Mouse (Mus musculus): Measurements from ENCODE around the gene Hid1.

The Hid1 gene

GRCm38 (mm10) chr11:115376722-115377121, 9.2 kb upstream of the Hid1 start:
- no peak for DNase-seq (ENCODE audit: low read depth, low spot score)

- no peak for DNase-seq (ENCODE audit: low read depth, low spot score)
These were observed 7.3 kb upstream of the Hid1 start for GRCm38 (mm10) chr11:115374695-115375425.

DNA sequence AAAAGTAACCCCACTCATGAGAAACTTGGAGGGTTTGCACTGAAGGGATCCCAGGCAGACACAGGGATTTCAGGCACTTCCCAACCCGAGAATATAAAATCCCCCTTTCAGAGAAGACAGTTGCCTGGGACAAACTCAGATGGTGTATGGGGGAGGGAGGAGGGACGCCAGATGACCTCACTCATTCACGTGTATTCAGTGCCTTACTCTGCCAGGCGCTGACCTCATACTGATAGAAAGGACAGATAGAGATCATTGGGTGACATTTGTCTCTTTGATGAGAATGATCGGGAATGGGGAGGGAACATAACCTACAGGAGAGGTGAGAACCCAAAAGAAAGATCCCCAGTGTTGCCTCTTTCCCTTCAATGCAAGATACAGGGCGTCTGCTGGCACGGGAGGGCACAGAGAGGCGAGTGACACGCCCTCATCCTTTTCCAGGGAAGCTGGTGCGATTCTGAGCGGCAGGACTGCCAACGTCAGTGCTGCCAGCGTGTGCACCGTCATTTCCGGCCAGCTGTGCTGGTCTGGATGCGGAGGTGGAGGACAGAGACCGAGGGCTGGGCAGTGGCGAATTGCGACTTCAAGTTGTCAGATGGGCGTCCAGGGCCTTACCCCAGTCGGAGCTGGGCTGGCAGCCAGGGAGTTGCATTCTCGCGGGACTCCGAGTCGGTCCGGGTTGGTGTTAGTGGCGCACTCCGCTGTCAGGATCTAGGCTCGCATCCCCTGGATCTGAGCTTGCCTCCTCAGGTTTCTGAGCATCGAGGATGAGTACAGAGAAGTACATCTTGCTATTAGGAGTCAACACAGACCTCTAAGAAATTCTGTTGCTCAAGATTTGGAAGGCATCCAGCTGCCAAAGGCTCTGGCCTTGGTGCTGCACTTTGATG, 6.5 kb upstream of the Hid1 start:
- DNase-seq (ENCODE audit: low read depth, low spot score), result no peak

GRCm38 (mm10) chr11:115372737-115373136, 5.2 kb upstream of the Hid1 start:
- DNase-seq (ENCODE audit: low read depth, low spot score), result no peak

DNA sequence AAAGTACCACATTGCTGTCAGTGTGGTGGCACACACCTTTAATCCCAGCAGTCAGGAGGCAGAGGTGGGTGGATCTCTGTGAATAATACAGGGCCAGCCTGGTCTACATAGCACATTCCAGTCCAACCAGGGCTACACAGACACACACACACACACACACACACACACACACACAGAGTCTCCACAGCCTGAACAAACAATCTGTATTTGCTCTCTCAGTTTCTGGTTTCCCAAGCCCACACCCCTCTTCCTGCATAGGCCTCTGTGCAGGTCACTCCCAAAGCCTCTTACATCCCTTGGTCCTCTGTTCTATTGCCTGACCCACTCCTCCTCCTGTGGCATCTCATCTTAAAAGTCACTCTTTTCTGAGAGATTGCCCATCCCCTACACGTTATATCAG, 4.5 kb upstream of the Hid1 start:
- DNase-seq (ENCODE audit: low read depth, low spot score), result no peak

DNA sequence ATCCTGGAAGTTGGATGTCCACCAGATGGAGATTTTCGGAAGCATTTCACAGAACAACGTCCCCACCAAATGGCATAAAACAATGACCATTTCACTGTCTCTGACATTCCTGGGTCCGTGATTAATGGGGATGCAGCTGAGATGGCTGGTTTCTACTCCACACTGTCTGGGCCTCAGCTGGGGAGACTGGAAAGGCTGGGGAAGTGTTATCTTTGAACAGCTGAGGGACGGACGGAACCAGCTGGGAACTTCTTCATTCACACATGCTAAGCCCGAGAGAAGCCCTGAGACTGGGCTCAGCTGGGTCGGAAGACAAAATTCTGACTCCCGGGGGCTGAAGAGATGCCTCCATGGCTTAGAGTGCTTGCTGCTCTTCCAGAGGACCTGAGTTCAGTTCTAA, 3.8 kb upstream of the Hid1 start:
- no peak for DNase-seq (ENCODE audit: low read depth, low spot score)

GRCm38 (mm10) chr11:115370368-115370767, 2.8 kb upstream of the Hid1 start:
- no peak for DNase-seq (ENCODE audit: low read depth, low spot score)

DNA sequence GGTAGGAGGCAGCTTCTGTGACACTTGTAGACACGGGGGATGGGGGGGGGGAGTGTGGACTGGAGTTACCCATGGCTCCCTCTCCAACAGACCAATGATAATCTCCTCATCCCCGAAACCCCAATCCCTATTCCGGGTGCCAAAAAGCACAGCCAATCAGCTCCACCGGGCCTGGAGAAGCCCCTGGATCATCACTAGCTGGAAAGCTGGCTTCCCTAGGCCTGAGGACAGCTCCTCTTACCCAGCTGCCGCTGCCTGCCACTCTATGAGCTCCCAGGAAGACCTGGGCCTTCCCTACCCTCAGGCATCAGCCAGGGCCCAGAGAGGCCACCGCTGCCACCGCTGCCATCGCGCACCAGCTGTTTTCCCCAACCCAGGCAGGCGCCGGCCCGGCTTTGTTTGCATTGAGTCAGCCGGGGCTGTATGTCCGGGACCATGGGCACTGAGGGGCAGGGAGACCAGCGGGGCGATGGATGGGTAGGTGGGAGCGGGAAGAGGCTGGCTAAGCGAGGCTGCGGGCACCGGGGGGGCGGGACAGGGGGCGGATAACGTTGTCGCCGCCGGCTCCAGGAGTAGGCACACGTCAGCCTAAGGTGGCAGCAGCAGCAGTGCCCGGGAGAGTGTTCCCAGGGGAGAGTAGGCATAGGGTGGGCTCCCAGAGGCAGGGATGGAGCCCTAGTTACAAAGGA, 706 bp downstream of the Hid1 start:
- DNase-seq (ENCODE audit: low read depth, low spot score), result no peak

- no peak for DNase-seq (ENCODE audit: low read depth, low spot score)
These were observed 1.4 kb downstream of the Hid1 start for GRCm38 (mm10) chr11:115366039-115366705.

- no peak for DNase-seq (ENCODE audit: low read depth, low spot score)
These were observed 3.4 kb downstream of the Hid1 start for GRCm38 (mm10) chr11:115364136-115364535.

- no peak for DNase-seq (ENCODE audit: low read depth, low spot score)
These were observed 7.8 kb downstream of the Hid1 start for GRCm38 (mm10) chr11:115359726-115360125.

GRCm38 (mm10) chr11:115359293-115359692, 8.3 kb downstream of the Hid1 start:
- no peak for DNase-seq (ENCODE audit: low read depth, low spot score)

DNA sequence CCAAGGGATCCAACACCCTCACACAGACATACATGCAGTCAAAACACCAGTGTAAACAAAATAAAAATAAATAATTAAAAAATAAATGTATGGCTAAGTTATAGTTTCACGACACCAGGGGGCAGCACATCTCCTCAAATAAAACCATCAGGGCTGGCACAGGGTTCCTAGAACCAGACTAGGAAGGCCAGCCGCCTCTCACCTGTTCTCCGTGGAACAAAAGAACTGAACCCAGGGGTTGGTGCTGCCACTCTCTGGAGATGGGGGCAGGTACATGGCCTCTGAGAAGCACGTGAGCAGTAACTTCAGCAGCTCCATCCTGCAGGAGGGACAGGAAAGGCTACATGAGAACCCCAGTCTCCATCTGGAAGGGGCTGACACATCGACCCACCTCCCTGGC, 9.1 kb downstream of the Hid1 start:
- no peak for DNase-seq (ENCODE audit: low read depth, low spot score)

DNA sequence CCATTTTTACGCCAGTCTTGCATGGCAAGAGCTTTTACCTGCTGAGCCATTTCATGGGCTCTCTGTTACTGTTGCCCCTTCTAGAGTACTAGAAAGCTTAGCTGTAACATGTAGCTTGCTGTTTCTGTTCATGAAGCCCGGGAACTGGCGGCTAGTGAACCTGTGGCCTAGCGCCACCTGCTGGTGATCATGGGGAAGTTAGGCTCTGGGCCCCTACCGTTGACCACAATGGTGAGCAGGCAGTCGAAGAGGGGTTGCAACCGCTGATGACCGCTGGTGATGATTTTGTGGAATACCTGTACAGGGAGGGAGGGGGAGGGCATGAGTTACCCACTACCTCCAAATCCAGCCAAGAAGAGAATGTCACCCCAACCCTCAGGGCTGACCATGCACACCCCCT, 13.4 kb downstream of the Hid1 start:
- DNase-seq (ENCODE audit: low read depth, low spot score), result no peak

DNA sequence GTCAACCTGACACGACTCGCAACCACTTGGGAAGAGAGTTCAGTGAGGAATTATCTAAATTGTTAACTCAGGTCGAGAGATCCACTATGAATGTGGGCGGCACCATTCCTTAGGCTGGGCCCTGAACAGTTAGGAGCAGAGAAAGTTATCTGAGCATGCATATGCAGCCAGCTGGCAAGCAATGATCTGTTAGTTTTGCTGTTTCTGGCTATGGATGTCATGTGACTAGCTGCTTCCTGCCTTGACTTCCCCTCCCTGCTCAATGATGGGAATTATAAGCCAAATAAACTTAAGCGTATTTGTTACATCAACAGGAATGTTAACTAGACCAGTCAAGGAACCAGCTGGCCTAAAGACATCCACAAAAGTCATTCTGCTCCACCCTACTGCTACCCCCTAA, 14.2 kb downstream of the Hid1 start:
- DNase-seq (ENCODE audit: low read depth, low spot score), result no peak

GRCm38 (mm10) chr11:115349976-115350375, 17.6 kb downstream of the Hid1 start:
- DNase-seq (ENCODE audit: low read depth, low spot score), result no peak

DNA sequence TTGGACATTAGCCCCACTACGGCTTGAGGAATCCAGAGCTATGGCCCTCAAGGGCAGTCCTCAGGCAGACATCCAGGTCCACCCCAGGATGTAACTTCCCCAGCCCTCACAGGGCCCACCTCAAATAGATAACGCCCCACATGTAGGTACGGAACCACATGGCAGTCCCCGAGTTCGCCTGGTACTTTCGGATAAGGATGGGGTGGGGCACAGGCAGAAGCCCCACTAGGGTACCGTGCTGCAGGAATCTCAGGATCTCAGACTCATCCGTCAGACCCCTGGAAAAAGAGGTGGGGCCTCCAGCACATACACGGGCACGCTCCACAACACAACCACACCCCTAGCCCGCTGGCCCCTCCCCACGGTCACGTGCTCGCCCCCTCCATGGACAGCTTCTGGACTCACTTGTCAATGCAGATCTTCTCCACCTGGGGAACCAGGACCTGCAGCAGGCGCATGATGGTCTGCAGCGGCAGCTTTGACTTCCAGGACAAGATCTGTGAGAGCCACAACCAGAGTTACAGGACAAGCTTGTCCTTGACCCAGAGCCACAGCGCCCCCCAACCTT, 18.8 kb downstream of the Hid1 start:
- no peak for DNase-seq (ENCODE audit: low read depth, low spot score)

DNA sequence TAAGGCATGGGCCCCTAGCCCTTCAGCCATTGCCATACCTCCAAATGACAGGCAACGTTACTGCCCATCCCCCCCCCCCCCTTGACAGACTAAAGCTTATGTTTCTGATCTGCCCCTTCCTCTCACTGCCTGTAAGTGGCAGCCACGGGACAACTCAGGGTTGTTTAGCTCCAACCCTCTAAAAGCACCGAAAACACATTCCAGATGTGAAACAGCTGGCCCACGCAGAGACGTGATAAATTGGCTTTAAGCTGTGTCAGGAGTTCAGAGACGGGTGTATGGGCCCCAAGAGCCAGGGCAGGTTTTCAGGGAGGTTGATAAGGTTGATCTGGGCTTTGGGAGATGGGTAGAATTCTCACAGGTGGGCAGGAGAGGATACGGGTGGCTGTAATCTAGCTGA, 22.0 kb downstream of the Hid1 start:
- DNase-seq (ENCODE audit: low read depth, low spot score), result no peak

GRCm38 (mm10) chr11:115344967-115345366, 22.6 kb downstream of the Hid1 start:
- no peak for DNase-seq (ENCODE audit: low read depth, low spot score)

- no peak for DNase-seq (ENCODE audit: low read depth, low spot score)
These were observed 25.7 kb downstream of the Hid1 start for GRCm38 (mm10) chr11:115341866-115342265.

GRCm38 (mm10) chr11:115341246-115341645, 26.3 kb downstream of the Hid1 start:
- no peak for DNase-seq (ENCODE audit: low read depth, low spot score)

DNA sequence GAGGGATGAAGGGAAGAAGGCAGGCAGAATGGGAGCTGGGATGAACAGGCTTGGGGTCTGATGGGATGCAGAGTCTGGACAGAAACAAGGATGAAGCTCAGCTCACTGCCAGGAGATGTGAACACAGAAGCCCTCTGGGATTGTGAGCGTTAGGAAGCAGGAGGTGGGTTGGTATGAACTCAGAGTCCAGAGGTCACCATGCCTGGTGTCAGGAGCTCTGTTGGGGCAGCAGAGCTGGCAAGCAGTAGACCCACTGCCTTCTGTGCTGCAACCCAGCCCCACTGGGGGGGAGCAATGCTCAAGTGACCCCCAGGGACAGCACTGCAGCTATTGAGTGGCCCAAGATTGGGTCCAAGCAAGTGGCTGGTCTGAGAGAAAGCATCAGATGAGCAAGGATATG, 29.7 kb downstream of the Hid1 start:
- no peak for DNase-seq (ENCODE audit: low read depth, low spot score)

All from WW6 (cell line).